Mouse (Mus musculus) gastrocnemius, postnatal 25 days (tissue): Measurements from ENCODE around the gene Nfic. TPM values are rescaled to one million over a fixed set of nuclear protein-coding genes. Genes with fewer than 3 reads are reported as not detected.

Experiments used
- DNase-seq: peaks from one replicate; pipeline ENCODE4 v3.0.0; 2022
- long read RNA-seq, 2 experiments: library from polyadenylated mRNA; stranded (forward); transcript quantifications; one replicate each; pipeline ENCODE4 v2.0.0; 2021
- total RNA-seq, 2 experiments: library from RNA; stranded (reverse); gene quantifications; 1 replicate in 1 of 2; 2 replicates in 1 of 2; pipeline ENCODE4 v1.2.3; 2021

Gene Nfic
- total RNA-seq = 100 to 1,000 TPM; 215 to 268 TPM
- long read RNA-seq, experiment 1, partial matches to known transcripts = 4 of 61 reads
- long read RNA-seq, experiment 1, other reads (novel, unspliced or antisense) = 53 of 61 reads
- long read RNA-seq, experiment 2, full-length matches to known transcripts = 22 of 100 reads
- long read RNA-seq, experiment 2, partial matches to known transcripts = 8 of 100 reads
- long read RNA-seq, experiment 2, other reads (novel, unspliced or antisense) = 70 of 100 reads

DNA sequence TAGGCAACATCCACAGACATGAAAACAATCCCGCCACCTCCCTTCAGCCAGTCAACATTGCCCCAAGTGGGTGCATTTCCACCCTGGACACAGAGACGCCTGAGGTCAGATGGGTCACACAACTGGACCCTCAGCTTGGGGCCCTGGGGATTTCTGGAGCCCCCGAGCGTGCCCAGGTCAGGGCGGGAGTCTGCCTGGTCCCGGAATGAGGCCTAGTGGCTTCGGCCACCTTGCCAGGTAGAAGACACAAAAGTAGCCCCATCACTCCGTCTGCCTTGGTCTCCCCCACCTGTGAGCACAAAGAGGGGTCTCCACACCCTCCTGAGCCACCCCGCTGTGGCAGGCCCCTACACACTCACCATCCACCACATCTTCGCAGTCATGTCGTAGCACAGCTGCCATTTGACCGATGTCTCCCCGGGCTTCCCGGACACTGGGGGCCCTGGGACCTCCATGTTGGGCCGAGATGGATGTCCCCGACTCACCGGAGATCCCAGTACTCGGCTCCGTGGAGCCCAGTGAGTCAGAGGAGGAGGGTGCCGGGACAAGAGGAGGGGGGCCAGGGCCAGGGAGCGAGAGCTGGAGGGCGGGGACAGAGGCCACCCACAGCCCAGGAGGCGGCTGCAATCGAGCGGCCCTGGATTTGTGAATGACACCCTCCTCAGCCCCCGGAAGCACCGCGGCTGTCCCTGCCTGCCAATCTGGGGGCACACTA is at the start of gene Nfic:
Gene Nfic (minus strand): TSS at position 455 of the 715 bp plus-strand sequence.
- no peak for DNase-seq

DNA sequence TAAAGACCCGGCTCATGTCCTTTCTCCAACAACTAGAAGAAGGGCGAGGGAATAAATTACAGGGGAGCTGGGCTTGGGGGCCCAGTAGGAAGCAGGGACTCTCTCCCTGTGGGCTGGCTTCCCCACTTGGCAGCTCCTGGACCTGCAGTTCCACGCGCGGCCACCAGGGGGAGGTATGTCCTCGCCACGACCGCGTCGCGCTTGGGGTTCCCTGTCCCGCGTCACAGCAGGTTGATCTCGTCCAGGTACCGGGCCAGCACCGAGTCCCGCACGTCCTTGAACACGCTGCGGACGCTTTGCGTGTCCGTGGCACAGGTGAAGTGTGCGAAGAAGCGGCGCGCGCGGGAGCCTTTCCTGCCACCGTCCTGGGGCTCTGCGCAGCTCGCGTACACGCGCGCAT is 47.2 kb upstream of the Nfic start:
- peak; percentile 80 for DNase-seq

DNA sequence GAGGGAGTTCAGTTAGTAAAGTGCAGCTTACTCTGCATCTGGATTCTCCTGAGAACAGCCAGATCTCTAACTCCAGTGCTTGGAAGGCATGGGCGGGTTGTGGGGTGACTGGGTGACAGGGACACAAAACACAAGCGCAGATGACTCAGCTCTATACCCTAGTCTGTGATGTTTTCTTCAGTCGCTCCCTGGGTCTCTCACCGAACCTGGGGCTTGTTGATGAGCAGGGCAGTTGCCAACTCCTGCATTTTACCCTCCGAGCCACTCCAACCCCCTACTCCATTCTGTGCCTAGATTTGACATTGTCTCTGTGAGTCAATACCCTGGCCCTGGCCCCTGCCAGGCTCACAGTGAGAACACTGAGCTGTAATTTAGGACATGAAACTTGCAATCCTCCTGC is 46.4 kb upstream of the Nfic start:
- DNase-seq = no peak

DNA sequence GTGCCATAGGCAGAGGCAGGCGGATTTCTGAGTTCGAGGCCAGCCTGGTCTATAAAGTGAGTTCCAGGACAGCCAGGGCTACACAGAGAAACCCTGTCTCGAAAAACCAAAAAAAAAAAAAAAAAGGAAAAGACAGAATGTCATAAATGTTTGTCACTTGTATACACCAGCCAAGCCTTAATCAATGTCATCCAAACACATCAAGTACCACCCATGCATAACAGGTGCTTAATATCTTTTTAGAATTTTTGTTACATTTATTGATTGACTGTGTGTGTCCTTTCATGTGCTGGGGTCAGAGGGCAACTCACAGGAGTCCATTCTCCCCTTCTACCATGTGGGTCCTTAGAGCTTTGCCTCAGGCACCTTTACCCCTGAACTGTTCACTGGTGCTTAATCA is 44.6 kb upstream of the Nfic start, which contains the start of gene S1pr4:
Gene S1pr4 (minus strand): TSS at position 101 of the 400 bp plus-strand sequence.
- no peak for DNase-seq

DNA sequence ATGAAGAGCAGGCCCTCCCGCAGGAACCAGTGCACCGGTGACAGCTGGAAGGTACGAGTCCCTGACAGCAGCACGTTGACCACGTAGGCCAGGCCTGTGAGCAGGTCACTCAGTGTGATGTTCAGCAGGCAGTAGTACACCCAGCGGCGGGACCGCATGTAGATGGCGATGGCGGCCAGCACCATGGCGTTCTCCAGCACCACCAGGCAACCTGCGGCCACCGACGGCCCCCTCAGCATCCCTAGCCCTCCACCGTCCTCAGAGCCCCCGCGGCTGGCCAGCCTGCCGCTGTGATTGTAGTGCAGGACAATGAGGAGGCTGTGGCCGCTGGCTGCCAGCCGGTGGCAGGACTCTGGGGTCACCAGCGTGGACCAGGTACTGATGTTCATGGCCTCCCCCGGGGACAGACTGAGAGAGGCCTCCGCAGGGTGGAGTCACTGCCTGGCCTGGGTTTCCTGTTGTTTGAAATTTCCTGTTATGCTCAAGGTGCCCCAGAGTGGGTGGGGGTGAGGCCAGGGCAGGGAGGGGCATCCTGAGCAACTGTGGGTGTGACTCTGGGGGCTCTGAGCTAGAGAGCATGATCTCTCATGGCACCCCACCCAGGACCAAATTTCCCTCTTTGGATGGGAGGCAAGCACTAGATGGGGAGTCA is 43.9 kb upstream of the Nfic start:
- peak; percentile 52 for DNase-seq

DNA sequence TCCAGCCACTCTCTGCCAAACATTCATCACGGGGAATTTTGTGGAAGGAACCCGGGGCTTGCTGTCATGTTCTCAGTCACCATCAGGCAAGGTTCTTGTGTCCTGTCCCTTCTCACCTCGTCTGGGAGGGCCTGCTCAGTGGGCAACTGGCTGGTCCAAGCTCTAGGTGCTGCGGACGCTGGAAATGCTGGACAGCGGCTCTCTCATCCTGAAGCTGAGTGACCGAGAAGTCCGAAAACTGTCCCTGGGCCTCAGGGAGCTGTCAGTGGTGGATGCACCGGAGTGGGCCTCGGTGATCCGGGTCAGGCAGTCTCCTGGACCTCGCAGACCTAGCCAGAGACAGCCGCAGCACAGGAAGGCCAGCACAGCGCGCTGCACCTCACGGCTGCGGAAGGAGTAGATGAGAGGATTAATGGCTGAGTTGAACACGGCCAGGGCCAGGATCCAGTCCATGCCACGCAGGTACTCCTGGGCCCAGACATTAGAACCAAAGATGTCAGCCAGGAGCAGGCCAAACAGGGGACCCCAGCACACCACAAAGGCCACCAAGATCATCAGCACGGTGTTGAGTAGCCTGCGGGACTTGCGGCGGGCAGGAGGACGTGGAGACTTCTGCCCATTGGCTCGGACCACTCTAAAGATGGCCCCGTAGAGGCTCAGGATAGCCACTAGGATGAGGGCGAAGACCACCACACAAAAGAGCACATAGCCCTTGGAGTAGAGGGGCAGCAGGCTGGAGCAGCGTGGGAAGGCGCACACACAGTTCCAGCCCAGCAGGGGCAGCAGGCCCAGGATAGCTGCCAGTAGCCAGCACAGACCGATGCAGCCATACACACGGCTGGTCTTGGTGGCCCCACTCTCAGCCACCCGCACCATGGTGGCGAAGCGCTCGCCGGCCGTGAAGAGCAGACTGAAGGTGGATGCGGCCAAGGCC is 43.1 kb upstream of the Nfic start:
- peak; percentile 16 for DNase-seq

DNA sequence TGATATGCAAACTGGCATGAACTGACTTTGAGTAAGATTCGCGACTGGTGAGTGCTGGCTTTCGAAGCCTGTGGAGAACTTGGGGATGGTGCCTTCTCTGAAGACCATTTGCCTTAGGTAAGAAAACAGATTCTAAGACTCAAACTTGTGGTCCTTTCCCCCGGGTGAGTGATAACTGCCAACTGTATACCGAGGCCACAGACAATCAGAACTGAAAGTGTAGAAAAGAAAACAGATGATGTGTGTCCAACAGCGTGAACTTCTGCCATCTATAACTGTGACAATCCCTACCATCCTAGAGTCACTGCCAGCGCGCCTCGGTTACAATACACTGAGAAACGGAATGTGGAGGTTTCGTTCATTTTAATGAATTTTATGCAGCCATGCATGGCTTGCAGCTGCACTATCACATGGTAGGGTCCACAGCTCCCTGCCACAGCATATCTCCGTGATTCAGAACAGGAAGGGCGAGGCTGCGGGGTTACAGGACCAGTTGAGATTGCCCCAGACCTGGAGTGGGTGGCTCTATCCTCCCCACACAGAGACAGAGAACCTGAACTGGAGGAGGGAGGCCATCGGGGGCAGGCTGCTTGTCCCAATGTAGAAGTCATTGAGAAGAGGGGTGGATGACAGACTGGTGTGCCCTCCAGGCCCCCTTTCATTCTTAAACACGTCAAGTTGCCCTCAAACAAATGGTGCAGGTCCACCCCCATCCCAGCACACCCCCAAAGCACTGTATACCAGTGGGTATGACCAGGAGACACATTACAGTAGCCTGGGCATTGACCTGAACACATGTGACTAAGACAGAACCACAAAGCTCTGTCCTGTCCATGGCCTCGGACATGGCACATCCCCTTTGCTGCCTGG is 42.2 kb upstream of the Nfic start:
- DNase-seq = peak; percentile 12

DNA sequence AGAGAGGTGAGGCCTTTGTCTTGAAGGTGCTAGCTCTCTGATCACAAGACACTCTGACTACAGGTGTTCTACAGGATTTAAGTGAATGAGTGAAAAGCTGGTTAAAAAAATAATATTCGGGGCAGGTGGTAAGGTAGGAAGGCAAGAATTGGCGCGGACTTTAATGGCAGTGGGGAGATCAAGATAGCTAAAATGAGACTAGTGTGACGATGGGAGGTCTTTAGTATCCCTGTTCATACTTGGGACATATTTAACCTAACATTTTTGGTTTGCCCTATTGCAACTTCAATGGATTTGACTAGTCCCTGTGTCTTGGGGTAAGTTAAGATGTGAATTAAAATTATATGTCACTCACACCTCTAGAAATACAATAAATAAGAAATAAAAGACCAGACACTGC is 41.5 kb upstream of the Nfic start:
- DNase-seq = no peak

DNA sequence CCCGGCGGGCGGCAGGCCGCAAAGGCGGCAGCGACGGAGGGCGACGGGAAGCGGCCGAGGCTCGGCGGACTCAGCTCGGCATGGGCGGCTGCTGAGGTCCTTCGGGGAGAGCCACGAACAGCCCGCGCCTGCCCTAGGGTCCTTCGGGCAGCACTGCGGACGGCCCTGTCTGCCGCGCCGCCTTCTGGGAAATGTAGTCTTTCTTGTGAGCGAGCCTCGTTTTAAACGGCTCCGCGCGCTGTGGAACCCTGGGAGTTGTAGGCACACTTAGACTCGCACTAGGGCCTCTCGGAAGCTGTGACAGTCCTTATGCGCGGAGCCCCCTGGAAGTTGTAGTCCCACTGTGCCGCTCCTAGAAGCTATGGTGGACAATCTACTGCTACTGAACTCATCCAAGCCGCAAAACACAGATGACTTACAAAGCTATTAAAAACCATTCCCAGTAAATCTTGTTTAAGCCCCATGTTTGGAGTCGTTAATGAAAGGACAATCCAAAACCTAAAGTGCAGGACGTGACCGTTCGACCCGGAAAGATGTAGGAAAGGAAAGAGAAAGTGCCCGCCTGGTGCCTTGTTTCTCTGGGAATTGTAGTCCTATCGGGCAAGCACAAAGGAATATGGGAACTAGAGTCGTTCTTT is 40.9 kb upstream of the Nfic start, which contains the start of gene Ncln:
Gene Ncln (minus strand): TSS at position 129 of the 638 bp plus-strand sequence.
- peak; percentile 97 for DNase-seq

DNA sequence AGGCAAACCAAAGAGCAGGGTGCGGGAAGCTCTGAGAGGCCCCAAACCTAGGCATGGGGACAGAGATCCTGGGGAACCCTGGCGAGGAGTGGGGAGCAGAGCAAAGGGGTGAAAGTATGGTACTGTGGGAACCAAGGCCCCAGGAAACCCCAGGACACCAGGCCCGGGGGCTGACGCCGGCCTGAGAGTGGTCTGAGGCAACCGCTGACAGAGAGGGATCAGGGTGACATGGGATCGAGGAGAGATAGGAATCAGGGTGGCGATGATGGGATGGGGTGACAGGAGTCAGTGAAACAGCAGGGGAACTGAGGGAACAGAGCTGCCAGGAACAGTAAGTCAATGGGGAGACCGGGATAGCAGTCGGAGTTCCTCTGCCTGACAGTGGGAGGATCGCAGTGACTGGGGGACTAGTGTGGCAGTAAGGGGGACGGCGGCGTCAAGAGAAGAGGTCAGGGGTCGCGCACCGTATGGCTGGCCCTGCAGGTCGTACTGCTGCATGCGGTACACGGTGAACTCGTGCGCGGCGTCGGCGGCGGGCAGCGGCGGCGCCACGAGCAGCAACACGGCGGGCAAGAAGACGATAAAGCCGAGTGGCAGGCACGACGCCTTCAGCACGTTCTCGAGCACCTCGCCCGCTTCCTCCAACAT is 40.3 kb upstream of the Nfic start:
- no peak for DNase-seq

DNA sequence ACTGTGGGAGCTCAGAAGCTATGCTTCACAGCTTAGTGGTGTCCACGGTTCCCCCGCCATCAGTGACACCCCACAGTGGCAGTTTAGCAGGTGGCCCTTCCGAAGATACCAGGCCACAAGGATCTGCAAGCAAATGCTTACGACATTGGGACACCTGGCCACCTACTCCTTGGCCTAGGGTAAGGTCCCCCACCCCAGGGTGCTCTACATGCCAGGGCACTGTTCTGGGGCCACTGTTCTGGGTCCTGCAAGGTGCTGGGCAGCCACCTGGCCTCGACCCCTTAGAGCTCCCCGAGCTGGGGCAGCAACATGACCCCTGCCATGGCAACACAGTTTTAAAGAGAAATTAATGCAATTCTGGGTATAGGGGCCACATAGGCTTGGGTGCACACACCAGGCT is 39.7 kb upstream of the Nfic start:
- DNase-seq = no peak

DNA sequence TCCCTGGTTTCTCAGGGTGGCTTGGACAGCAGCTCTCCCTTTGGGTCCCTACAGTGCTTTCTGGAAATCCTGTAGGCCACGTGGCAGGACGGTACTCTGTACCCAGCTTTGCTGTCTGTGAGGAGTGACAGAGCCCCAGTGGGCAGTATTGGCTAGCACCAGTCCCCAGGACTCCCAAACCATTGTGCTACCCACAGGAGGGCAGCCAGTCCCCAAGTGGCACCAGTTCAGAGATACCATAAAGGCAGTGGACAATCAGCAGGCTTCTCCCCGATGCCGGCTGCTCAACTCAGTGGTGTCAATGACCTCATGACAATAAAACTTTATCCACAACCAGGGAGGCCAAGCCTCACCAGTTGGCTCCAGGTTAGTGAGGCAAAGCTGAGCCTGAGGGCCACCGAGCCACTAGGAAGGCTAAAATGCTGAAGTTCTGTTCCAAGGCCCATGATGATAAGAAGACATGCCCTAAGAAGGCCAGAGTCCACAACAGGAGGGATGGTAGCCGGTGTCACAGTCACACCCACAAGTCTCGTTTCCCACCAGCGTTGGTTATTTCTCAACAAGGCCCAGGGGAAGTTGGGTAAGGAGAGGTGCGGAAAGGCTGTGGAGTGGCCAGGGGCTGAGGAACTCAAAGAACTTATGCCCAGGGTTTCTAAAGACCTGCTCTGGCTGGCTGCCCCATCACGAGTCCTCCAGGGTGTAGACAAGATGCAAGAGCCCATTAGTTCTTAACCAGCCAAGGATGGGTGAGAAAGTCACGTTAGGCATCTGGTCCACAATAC is 39.0 kb upstream of the Nfic start:
- DNase-seq = no peak

DNA sequence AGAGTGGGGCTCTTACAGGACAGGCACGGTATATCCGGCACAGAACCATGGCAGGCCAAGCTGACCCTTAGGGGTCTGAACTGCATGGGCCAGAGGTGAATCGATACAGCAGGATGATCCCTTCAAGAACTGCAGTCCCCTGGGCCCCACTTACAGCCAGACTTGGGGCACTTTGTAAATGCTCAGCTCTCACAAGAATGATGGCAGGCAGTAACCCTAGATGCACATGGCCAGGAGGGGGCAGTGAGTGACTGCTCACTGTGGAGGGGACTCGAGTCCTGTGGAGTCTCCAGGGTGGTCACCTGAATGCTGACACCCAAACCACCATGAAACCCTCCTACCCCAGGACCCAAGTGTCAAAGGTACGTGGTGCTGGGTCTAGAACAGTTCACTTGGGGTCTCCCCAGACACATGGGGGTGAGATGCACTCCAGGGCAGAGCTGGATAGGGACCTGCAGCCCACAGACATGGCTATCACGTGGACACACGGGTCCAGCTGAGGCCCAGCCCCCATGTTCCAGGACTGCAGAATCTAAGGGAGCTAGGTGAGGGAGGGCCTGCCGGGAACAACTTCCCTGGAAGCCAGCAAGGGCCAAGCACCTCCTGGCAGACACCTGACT is 38.3 kb upstream of the Nfic start:
- DNase-seq = no peak

DNA sequence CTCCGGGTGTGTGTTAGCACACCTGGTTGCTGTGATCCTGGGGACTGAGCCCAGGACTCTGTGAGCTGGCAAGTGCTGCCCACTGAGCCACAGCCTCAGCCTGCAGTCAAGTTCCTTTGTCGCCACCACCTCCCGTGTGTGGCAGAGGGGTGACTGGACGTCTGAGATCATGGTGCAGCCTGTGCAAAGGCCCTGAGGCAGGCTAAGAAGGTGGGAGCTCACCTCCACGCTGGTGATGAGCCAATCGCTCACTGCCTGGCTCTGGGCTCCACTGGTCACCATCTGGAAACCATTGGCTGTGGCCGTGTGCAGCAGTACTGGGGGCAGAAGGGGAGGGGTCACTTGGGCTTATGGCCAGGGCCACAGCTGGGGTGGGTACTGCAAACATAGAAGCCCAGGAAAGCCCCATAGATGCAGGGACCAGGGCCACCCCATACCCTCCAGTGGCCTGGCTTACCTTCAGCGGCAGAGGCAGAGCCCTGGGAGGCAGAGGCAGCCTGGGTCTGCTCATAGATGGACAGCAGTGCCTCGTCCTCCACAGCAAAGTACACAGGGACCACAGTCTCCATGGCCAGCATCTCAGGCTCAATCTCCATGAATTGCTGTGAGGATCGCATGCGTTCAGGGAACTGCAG is 37.3 kb upstream of the Nfic start:
- DNase-seq = no peak

DNA sequence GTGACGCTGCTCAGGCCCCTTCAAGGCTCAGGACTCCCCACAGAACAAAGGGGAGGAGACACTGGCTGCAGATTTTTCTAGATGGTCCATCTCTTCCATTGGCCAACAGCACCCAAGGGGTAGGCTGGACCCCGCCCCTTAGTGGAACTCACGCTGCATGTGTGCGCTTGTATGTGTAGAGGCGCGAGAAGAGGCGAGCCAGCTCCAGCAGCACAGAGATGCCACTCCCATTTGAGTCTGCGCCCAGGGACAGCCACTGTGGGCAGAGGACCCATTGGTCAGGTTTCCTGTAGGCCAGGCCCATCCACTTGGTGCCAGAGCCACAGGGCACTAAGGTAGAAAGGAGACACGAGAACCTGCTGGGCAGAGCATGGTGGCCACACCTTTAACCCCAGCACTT is 35.6 kb upstream of the Nfic start:
- no peak for DNase-seq

DNA sequence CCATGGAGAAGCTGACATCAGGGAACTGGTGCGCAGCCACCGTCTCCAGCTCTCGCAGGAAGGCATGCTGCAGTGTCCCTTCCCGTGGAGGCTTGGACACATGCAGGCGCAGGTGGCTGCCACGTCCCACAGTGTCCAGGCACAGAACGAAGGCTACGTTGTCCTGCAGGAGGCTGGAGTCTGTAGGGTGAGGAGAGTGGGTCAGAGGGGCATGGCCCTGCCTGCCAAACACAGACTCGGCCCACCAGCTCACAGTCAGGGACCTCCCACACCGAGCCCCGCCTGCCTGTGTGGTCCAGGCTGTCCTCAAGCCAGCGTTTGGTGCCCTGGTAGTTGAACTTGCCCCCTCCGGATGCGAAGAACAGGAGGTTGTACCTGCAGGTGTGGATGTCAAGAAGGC is 34.5 kb upstream of the Nfic start:
- DNase-seq = no peak

DNA sequence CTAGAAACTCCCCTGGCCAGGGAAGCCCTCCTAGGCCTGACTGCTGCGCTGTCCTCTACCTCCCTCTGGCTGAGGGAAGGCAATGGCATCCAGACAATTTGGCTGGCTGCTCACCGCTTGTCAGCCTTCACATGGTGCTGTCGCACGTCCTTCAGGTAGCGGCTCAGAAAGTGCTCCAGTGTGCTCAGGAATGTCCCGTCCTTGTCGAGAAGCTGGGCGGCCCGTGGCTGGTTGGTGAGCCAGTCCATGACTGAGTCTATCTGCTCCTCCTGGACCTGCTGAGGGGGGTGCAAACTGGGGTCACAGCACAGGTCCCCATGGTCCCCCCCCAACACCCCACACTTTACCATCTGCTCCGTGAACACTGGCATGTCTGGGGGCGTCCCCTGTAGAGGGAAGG is 32.6 kb upstream of the Nfic start:
- no peak for DNase-seq

DNA sequence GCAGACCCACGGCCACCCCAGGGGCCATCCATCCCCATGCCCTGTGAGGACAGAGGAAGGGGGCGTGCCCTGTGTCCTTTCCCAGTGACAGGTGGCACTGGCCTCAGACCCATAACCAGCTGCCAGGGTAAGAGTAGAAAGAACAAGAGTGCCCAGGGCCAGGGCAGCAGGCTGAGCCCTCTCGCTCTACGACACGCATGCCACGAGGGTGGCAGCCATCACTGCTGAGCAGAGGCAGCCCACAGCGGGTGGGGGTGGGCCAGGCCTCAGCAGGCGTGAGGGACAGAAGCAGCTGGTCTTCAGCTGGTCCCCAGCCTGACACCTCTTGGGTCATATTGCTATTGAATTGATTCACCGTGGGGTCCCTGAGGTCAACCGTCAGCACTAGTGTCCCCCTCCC is 31.1 kb upstream of the Nfic start:
- no peak for DNase-seq
